Mouse (Mus musculus): ENCODE results near the gene Ttyh3.

- no peak for TF ChIP-seq POLR2A (IDR thresholded peaks at IDR 0.05; ENCODE audit: borderline replicate concordance, control insufficient read depth, low read depth, low read length)
- no peak for TF ChIP-seq CTCF (IDR thresholded peaks at IDR 0.05; ENCODE audit: control insufficient read depth, insufficient read depth, low read length)
These were observed 44.4 kb downstream of the Ttyh3 start for GRCm38 (mm10) chr5:140604386-140604785.
